Mouse (Mus musculus): ENCODE data around the gene Olfr1100.

The Olfr1100 gene

DNA sequence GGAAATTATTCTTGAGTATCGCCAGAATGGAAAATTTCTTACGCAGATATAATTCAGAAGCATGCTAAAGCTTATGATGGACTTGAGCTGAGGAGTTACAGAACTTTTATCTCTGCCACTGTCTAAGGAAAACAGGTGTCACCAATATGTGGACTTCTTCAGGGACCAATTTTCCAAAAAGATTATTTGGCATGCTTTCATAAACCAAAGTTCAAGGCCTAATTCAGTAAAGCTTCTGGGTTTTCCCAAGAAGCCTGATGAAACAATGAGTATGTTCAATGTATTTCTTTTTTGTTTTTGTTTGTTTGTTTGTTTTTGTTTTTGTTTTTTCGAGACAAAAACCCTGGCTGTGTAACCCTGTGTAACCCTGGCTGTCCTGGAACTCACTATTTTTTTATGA, at the start of gene Olfr1100:
Olfr1100 (minus strand) TSS at position 101 of the 400 bp plus-strand sequence.
- no peak for DNase-seq (ENCODE audit: low spot score in 2 of 2)

DNA sequence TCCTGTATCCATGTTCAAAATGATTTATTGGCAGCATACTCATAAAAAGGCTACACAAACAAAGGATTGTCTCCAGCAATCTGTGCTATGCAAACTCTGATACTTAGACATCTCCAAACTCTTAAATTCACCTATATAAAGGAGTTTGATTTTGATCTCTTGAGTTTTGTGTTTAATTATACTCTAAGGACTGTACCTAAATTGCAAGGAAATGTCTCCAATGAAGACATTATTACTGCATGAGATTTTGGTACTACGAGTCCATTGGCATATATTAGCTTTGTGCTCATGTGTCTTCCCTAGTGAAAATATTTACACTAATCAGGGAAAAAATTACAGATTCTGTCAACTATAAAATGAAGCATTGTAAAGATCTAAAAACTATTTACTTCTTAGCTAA, 47.2 kb upstream of the Olfr1100 start, which contains the start of gene Olfr1104:
Olfr1104 (minus strand) TSS at position 101 of the 400 bp plus-strand sequence.
- no peak for DNase-seq (ENCODE audit: low spot score in 2 of 2)

DNA sequence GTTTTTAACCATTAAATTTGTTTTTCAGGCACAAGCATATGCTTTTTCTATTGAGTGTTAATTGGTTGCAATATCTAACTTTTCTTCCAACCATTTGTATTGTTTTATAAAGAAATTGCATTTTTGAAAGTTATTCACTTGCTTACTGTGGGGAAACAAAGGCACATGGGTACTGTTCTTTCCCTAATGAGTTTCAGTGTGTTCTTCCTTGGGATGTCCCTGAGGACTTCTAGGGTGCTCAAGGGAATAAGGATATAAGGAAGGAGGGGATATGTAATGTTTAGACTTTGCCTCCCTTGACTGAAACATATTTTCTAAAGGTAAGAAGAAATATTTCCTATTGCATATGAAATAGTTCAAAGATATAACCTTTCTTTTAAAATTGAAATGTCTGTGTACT, 18.3 kb upstream of the Olfr1100 start, which contains the start of gene Olfr1102:
Olfr1102 (plus strand) TSS at position 301 of the 400 bp plus-strand sequence.
- no peak for DNase-seq (ENCODE audit: low spot score in 2 of 2)

DNA sequence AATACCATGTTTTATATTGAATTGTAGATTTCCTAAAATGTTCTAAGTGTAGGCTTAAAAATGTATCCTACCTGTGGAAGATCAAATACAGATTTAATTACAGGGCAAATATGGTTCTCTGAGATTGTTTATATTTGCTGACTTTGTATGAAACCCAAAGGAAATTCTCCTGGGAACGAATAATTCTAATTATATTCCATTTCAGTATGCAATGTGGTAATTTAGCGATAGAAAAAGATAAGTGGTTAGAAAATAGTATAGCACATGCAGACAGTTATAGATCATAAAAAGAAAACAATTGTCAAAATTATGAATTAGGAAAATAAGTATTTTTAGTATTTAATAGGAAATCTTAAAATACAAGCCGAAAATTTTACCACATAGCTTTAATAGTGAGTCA, 11.4 kb upstream of the Olfr1100 start, which contains the start of gene Olfr1101:
Olfr1101 (minus strand) TSS at position 101 of the 400 bp plus-strand sequence.
- no peak for DNase-seq (ENCODE audit: low spot score in 2 of 2)

DNA sequence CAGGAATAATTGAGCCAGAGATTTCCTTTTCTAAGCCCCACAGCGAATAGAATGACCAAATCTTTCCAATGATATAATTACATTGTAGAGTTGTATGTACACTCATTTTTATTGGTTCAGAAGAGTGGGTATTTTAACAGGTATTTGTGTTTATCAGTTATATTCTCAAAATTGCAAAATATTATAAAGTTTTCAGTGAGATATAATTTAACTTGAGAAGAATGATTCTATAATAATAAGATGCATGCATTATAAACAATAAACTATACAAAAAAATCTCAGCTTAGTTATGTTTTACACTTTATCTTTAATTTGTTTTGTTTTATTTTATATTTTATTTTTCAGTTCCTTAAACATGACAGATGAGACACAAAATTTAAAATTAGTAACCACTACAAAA, 19.2 kb downstream of the Olfr1100 start, which contains the start of gene Olfr1099:
Olfr1099 (minus strand) TSS at position 101 of the 400 bp plus-strand sequence.
- no peak for DNase-seq (ENCODE audit: low spot score in 2 of 2)

DNA sequence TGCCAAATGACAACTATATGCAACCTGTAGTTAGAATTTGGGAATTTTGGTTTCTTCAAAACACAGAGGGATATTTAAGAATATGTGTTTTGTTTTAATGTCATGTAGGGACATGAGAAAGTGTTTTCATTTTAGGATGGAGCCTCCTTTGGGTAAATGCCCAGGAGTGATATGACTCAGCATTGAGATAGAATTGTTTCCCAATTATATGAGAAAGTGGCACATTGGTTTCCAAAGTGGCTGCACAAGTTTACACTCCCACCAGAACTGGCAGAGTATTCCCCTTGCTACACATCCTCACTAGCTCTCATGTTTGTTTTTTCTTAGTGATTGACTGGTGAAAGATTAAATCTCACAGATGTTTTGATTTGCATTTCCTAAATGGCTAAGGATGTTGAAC, 53.2 kb downstream of the Olfr1100 start:
- no peak for DNase-seq (ENCODE audit: low spot score in 2 of 2)
